Mouse (Mus musculus): ENCODE measurements at regions not wholly inside any gene's neighbourhood (a gene's known extent, or its start where the extent isn't known, plus 50 kb on each side); places are given as distances from the start of the nearest gene placed in this dataset.

- H3K36me3 ChIP-seq (ENCODE audit: control insufficient read depth, insufficient read depth, low read length), result no peaks in the 10 kb centered on the region
- H3K27ac ChIP-seq (replicated peaks; ENCODE audit: low read depth, low read length), result no peak overlapping the region
- no peak for DNase-seq (ENCODE audit: low spot score)
- H3K9ac ChIP-seq (ENCODE audit: low read depth, low read length, severe bottlenecking), result no peak overlapping the region
- H3K27me3 ChIP-seq (ENCODE audit: control insufficient read depth, insufficient read depth, low read length), result no peaks in the 10 kb centered on the region
- WGBS, result 56% methylated on average over 12 of the region's 12 CpGs
- H3K4me1 ChIP-seq (ENCODE audit: control insufficient read depth, insufficient read depth, low read length), result no peaks in the 10 kb centered on the region
- ATAC-seq (ENCODE audit: low FRiP score, low read depth), result no peak
- no peaks in the 10 kb centered on the region for H3K9me3 ChIP-seq (ENCODE audit: control insufficient read depth, low read length)
- no peak for TF ChIP-seq POLR2A (IDR thresholded peaks at IDR 0.05; ENCODE audit: borderline replicate concordance, extremely low read depth, insufficient read depth, insufficient read length)
- H3K4me2 ChIP-seq (replicated peaks; ENCODE audit: low read depth, low read length, severe bottlenecking), result no peak overlapping the region
- no peak overlapping the region for H3K4me3 ChIP-seq (replicated peaks; ENCODE audit: low read length)
Measured at GRCm38 (mm10) chr8:8219701-8220394, 441.2 kb downstream of the Efnb2 start.

- Histone ChIP-seq H3K9me3 (ENCODE audit: control insufficient read depth, low read length) (no peaks in the 10 kb centered on the region), H3K4me1 (ENCODE audit: control insufficient read depth, insufficient read depth, low read length) (no peaks in the 10 kb centered on the region)
Measured at GRCm38 (mm10) chr8:8193036-8193435, 468.0 kb downstream of the Efnb2 start.

DNA sequence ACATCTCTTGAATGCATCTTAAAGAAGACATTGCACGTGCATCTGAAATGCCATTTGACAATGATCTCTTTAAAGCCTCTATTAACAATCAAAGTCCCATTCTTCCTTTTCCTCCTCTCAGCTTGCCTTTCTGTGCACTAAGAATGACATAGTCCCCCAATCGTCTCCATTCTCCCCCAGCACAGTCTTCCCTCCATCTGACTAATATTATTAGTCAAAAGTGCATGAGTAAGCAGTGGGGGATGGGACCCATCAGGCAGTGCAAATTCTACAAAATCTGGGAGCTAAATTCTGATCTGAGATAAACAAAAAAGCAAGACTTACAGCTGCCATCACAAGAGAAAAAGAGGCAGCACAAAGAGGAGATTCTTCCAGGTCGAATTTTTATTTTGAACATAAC is 475.0 kb downstream of the Efnb2 start:
- Histone ChIP-seq H3K9ac (ENCODE audit: low read depth, low read length, severe bottlenecking) (no peak overlapping the region), H3K27ac (replicated peaks; ENCODE audit: low read depth, low read length) (no peak overlapping the region), H3K4me1 (ENCODE audit: control insufficient read depth, insufficient read depth, low read length) (no peaks in the 10 kb centered on the region), H3K36me3 (ENCODE audit: control insufficient read depth, insufficient read depth, low read length) (no peaks in the 10 kb centered on the region), H3K9me3 (ENCODE audit: control insufficient read depth, low read length) (no peaks in the 10 kb centered on the region), H3K4me3 (replicated peaks; ENCODE audit: low read length) (no peak overlapping the region), H3K4me2 (replicated peaks; ENCODE audit: low read depth, low read length, severe bottlenecking) (no peak overlapping the region), H3K27me3 (ENCODE audit: control insufficient read depth, insufficient read depth, low read length) (no peaks in the 10 kb centered on the region)
- 66% methylated on average over 3 of the region's 3 CpGs for WGBS
- no peak for DNase-seq (ENCODE audit: low spot score)
- no peak for ATAC-seq (ENCODE audit: low FRiP score, low read depth)
- TF ChIP-seq POLR2A (IDR thresholded peaks at IDR 0.05; ENCODE audit: borderline replicate concordance, extremely low read depth, insufficient read depth, insufficient read length), result no peak

More at GRCm38 (mm10) chr8:8193036-8193435, 468.0 kb downstream of the Efnb2 start:
- Histone ChIP-seq H3K27me3 (ENCODE audit: control insufficient read depth, insufficient read depth, low read length) (no peaks in the 10 kb centered on the region), H3K4me2 (replicated peaks; ENCODE audit: low read depth, low read length, severe bottlenecking) (no peak overlapping the region), H3K27ac (replicated peaks; ENCODE audit: low read depth, low read length) (no peak overlapping the region), H3K36me3 (ENCODE audit: control insufficient read depth, insufficient read depth, low read length) (no peaks in the 10 kb centered on the region), H3K4me3 (replicated peaks; ENCODE audit: low read length) (no peak overlapping the region), H3K9ac (ENCODE audit: low read depth, low read length, severe bottlenecking) (no peak overlapping the region)
- no peak for TF ChIP-seq POLR2A (IDR thresholded peaks at IDR 0.05; ENCODE audit: borderline replicate concordance, extremely low read depth, insufficient read depth, insufficient read length)
- ATAC-seq (ENCODE audit: low FRiP score, low read depth) (no peak), DNase-seq (ENCODE audit: low spot score) (no peak)
- WGBS, result 63% methylated on average over 3 of the region's 3 CpGs

DNA sequence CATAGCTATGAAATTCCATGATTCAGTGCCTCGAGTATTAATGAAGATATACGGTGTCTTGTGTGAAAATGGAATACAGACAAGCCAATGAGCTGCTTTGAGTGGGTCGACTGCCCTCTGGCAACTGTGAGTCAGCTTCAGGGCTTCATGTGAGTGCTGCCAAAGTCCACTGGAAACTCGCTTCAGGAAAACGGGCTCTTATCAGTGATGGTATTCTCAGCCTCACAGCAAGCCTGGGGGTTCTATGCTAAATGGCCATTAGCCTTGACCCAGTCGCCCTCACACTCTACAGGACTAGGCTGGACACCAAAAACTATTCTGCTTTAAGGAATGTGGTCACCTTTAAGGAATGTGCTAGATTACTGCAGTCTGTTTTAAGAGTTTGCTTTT is 477.8 kb downstream of the Efnb2 start:
- no peak overlapping the region for H3K4me2 ChIP-seq (replicated peaks; ENCODE audit: low read depth, low read length, severe bottlenecking)
- H3K4me1 ChIP-seq (ENCODE audit: control insufficient read depth, insufficient read depth, low read length), result no peaks in the 10 kb centered on the region
- 73% methylated on average over 6 of the region's 6 CpGs for WGBS
- H3K9me3 ChIP-seq (ENCODE audit: control insufficient read depth, low read length), result no peaks in the 10 kb centered on the region
- TF ChIP-seq POLR2A (IDR thresholded peaks at IDR 0.05; ENCODE audit: borderline replicate concordance, extremely low read depth, insufficient read depth, insufficient read length), result no peak
- no peak overlapping the region for H3K27ac ChIP-seq (replicated peaks; ENCODE audit: low read depth, low read length)
- H3K4me3 ChIP-seq (replicated peaks; ENCODE audit: low read length), result no peak overlapping the region
- H3K36me3 ChIP-seq (ENCODE audit: control insufficient read depth, insufficient read depth, low read length), result no peaks in the 10 kb centered on the region
- no peaks in the 10 kb centered on the region for H3K27me3 ChIP-seq (ENCODE audit: control insufficient read depth, insufficient read depth, low read length)
- no peak for DNase-seq (ENCODE audit: low spot score)
- no peak overlapping the region for H3K9ac ChIP-seq (ENCODE audit: low read depth, low read length, severe bottlenecking)
- no peak for ATAC-seq (ENCODE audit: low FRiP score, low read depth)

GRCm38 (mm10) chr8:8182616-8183232 is 478.3 kb downstream of the Efnb2 start:
- H3K9ac ChIP-seq (ENCODE audit: low read depth, low read length, severe bottlenecking), result no peak overlapping the region
- no peak for TF ChIP-seq POLR2A (IDR thresholded peaks at IDR 0.05; ENCODE audit: borderline replicate concordance, extremely low read depth, insufficient read depth, insufficient read length)
- ATAC-seq (ENCODE audit: low FRiP score, low read depth), result no peak
- WGBS, result 50% methylated on average over 4 of the region's 4 CpGs
- H3K36me3 ChIP-seq (ENCODE audit: control insufficient read depth, insufficient read depth, low read length), result no peaks in the 10 kb centered on the region
- H3K4me2 ChIP-seq (replicated peaks; ENCODE audit: low read depth, low read length, severe bottlenecking), result no peak overlapping the region
- no peak overlapping the region for H3K4me3 ChIP-seq (replicated peaks; ENCODE audit: low read length)
- no peaks in the 10 kb centered on the region for H3K9me3 ChIP-seq (ENCODE audit: control insufficient read depth, low read length)
- H3K4me1 ChIP-seq (ENCODE audit: control insufficient read depth, insufficient read depth, low read length), result no peaks in the 10 kb centered on the region
- no peak for DNase-seq (ENCODE audit: low spot score)
- H3K27me3 ChIP-seq (ENCODE audit: control insufficient read depth, insufficient read depth, low read length), result no peaks in the 10 kb centered on the region
- H3K27ac ChIP-seq (replicated peaks; ENCODE audit: low read depth, low read length), result no peak overlapping the region

Data from limb, embryonic 14.5 days (tissue).